Mouse (Mus musculus) heart, adult 9 months (tissue): Measurements from ENCODE around the gene Sema3d.

Experiments used
- DNase-seq, 2 experiments: peaks; one replicate each; pipeline ENCODE4 v3.0.0; 2022; ENCODE audit warnings: low spot score in 2 of 2

Sema3d gene

DNA sequence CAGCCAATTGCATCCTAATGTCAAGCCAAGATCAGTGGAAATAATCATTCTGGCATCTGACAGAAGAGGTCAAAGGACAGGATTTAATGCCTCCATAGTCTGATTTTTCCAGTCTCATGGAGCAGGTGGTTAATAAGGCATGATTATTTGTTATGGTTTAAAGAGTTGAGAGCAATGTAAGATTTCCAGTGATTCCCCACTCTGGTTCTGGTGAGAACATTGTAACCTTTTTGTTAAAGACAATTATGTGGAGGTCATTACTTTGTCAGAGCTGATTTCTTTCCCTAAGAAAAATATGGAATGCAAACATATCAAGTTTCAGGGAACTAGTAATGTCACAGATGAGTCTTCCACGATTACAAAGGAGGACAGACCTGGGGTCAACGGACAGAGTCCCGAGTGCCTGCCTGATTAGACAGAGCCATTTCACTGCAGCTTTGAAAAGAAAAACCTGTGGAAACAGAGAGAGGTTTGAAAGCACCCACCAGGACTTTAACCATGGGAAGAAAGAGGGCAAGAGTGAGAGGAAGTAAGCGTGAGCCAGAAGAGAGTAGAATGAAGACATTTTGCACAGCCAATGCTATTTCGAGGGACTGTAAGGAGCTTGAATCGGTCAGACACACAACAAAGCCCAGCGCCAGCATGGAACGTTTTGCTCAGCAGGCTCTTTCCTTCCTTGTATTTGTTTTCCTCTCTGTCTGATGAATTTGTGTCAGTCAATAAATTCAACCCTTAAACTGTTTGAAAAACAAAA, 251.2 kb downstream of the Sema3d start:
- no peak for DNase-seq

DNA sequence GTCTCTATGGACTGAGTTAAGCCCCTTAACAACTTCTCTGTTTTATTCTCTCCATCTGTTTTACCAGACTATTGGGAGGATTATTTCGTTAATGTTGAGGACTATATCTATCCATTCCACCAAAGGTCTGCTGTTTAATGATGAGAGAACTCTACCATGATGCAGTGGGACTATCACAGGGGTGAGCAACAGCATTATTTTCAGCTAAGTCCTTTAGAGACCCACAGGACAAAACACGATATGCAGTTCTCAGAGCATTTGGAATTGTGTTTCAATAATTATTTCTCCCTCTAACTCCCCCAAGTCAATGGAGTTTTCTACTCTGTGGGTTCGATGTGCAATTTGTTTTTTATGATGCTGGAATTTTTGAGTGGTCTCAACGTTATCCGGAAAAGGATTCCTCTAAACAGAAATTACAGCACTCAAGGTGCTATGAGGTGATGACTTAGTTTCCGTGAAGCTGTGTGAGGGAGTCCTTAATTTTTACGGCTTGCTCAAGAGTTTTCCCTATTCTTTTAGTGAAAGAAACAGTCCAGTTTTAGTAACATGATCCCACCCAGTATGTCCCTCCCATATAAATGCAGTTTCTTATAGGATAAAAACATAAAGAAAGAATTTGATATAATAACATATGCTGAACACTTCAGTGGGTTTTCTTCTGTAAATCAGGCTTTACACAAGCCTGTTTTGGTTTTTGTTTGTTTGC, 254.7 kb downstream of the Sema3d start:
- no peak for DNase-seq
